Mouse (Mus musculus) ES-E14 (cell line): ENCODE measurements around the gene Lcp1.

Experiments used
- CHD2 ChIP-seq: IDR thresholded peaks from 2 replicates; pipeline ENCODE4 v1.6.1; 2014; ENCODE audit warnings: mild to moderate bottlenecking, low read depth, low read length, inconsistent platforms
- HCFC1 ChIP-seq: IDR thresholded peaks from 2 replicates; pipeline ENCODE4 v1.6.1; 2012; ENCODE audit warnings: low read length, inconsistent platforms, borderline replicate concordance; ENCODE audit not compliant: insufficient read depth
- MAFK ChIP-seq: IDR thresholded peaks from 2 replicates; pipeline ENCODE4 v1.6.1; 2014; ENCODE audit warnings: mild to moderate bottlenecking, low read depth, low read length, inconsistent platforms; ENCODE audit not compliant: insufficient read depth
- ZC3H11A ChIP-seq: IDR thresholded peaks from 2 replicates; pipeline ENCODE4 v1.6.1; 2012; ENCODE audit warnings: low read depth, mild to moderate bottlenecking, inconsistent platforms, low read length, borderline replicate concordance
- ZNF384 ChIP-seq: IDR thresholded peaks from 2 replicates; pipeline ENCODE4 v1.6.1; 2012; ENCODE audit warnings: low read depth, low read length, inconsistent platforms

- no peak for TF ChIP-seq ZC3H11A
- no peak for TF ChIP-seq HCFC1
- no peak for TF ChIP-seq MAFK
- no peak for TF ChIP-seq CHD2
- TF ChIP-seq ZNF384: no peak
Observed at GRCm38 (mm10) chr14:75163866-75164265, 33.0 kb downstream of the Lcp1 start.
